Mouse (Mus musculus): ENCODE data around the gene Txnrd3.
A peak's percentile ranks its signal among the peaks of the same experiment; 100 is the strongest.

The Txnrd3 gene

DNA sequence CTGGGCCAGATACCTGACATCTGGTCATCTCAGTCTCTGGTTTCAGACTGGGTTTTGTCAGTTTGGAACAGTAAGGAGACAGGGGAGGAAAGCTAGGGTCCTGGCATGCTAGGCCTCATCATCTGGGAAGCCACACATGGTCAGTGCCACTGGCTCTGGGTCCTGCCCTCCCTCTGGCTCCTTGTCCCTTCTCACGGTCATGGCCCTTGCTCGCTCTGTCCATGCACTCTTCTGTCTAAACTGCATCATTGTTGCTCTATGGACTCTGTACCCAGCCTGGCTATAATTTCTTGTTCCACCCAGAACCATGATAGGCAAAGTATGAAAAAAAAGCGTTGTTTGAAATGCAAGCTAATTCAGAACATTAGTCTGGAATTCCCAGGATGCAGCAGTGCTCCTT is 11.2 kb downstream of the Txnrd3 start:
- DNase-seq (ENCODE audit: low read depth): no peak

GRCm38 (mm10) chr6:89658342-89658741 is 14.6 kb downstream of the Txnrd3 start:
- DNase-seq (ENCODE audit: low read depth): no peak

DNA sequence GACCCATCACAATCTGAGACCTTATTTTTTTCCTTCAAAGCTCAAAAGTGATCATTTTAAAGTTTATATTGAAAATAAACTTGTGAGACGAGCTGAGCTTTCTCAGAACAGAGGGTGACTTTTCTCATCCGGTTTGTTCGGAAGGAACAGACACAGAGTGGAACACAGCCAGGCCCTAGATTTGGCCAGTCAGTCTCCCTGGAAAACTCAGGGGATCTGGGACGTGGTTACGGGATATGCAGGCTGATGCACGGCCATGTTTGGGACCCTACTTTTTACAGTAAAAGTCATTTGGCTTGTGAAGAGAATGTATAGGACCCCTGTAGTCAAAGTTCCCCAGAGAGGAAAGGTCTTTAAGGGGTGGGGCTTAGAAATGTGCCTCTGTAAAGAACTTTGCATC is 15.1 kb downstream of the Txnrd3 start:
- DNase-seq (ENCODE audit: low read depth): no peak

- DNase-seq (ENCODE audit: low read depth): peak; percentile 30
Measured at GRCm38 (mm10) chr6:89659692-89660423, 16.1 kb downstream of the Txnrd3 start.

DNA sequence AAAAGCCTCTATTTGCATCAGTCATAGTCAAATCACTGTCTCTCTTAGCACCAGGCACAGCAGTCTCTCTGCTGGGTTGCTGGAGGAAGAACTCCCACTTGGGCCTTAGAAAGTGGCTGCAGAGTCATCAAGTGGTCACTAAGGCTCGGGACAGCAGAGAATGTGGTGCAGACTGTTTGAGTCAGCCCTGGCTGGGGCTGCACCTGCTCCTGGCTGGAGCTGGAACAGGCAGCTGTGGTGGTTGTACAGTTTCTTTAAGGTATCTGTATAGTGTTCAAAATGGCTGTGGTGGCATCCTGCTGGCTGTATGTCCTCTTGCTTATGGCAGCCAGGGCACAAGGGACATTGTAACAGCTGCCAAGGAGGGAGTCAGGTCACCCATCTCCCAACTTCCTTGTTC is 16.7 kb downstream of the Txnrd3 start:
- no peak for DNase-seq (ENCODE audit: low read depth)

- DNase-seq (ENCODE audit: low read depth): no peak
Measured at GRCm38 (mm10) chr6:89662521-89662920, 18.7 kb downstream of the Txnrd3 start.

DNA sequence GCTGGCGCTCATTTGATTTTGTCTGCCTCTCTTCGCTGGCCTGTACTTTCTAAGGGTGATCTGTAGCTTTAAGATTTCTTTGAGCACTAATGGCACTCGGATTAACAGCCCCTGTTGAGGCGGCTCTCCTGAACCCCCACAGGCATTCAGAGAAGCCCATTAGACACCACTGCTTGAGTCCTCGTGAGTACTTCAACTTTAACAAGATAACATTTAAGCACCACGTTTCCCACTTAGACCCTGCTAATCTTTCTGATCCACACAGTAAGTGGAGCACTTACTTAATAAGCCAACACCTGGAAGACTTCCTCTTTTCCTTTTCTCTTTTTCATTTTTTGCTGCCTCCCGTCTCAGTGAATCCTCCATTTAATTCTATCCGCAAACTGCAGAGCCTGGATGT is 21.4 kb downstream of the Txnrd3 start:
- no peak for DNase-seq (ENCODE audit: low read depth)

- no peak for DNase-seq (ENCODE audit: low read depth)
Measured at GRCm38 (mm10) chr6:89665667-89666066, 21.9 kb downstream of the Txnrd3 start.

DNA sequence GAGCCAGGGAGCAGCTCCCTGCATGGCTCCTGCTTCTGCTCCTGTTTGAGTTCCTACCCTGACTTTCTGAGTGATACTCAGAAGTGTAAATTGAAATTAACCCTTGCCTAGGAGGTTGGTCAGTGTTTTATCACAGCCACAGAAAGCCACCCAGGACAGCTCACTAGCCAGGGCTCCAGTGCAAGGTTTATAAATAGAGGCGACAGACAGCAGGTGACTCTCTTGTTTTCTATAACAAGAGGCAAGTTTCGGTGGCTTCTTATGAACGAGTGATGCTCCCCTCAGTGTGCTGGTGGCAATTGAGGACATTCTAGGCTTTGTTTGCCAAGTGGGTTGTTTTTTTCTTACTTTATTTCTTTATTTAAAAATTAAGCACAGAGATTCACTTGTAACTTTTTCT is 23.2 kb downstream of the Txnrd3 start:
- no peak for DNase-seq (ENCODE audit: low read depth)

GRCm38 (mm10) chr6:89669556-89669955 is 25.8 kb downstream of the Txnrd3 start:
- DNase-seq (ENCODE audit: low read depth): no peak

GRCm38 (mm10) chr6:89671431-89671830 is 27.6 kb downstream of the Txnrd3 start:
- no peak for DNase-seq (ENCODE audit: low read depth)

GRCm38 (mm10) chr6:89672641-89673040 is 28.9 kb downstream of the Txnrd3 start:
- DNase-seq (ENCODE audit: low read depth): no peak

GRCm38 (mm10) chr6:89673135-89673780 is 29.5 kb downstream of the Txnrd3 start:
- DNase-seq (ENCODE audit: low read depth): no peak

GRCm38 (mm10) chr6:89678522-89678921 is 34.7 kb downstream of the Txnrd3 start:
- no peak for DNase-seq (ENCODE audit: low read depth)

DNA sequence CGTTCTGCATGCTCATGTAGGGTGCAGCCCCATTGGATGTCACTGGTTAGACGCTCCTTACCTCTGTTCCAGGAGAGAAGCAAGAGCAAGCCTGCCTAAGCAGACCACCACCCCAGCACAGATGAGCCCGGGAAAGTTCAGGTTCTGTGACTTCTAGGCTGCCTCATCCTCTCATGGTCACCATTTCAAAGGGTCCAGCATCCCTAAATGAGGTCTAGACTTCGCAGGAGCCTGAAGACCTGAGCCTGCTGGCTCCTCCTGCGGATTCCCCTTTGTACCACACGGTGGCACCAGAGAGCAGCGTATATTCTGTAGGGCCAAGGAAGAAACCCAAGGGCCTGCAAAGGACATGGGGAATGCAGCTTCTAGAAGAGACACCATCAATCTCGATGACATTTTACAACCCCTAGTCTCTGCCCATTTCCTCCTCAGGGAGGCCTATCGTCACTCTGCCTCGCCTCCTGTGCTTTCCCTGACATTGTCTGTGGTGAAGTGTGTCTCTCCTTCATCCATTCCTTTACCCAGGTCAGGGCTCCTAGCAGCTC is 35.6 kb downstream of the Txnrd3 start:
- DNase-seq (ENCODE audit: low read depth): peak; percentile 68

GRCm38 (mm10) chr6:89680155-89680554 is 36.4 kb downstream of the Txnrd3 start:
- DNase-seq (ENCODE audit: low read depth): peak; percentile 68

GRCm38 (mm10) chr6:89684231-89684630 is 40.4 kb downstream of the Txnrd3 start:
- DNase-seq (ENCODE audit: low read depth): no peak

DNA sequence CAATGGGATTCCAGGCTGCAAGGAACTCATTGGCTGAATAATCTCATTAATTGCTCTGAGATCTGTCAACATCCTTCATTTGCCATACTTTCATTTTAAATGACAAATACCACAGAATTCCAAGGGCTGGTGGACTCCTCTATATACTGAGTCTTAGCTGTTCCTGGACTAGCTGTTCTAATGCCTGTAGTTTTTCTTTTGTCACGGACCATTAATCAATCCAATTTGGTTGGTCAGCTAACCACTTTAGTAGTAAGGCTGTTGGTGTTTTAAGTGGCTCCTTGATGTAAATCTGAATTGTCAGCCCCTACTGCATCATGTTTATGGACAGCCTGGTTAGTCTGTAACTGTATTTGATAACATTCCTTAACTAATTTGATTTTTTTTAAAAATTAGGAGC is 43.3 kb downstream of the Txnrd3 start:
- DNase-seq (ENCODE audit: low read depth): no peak

DNA sequence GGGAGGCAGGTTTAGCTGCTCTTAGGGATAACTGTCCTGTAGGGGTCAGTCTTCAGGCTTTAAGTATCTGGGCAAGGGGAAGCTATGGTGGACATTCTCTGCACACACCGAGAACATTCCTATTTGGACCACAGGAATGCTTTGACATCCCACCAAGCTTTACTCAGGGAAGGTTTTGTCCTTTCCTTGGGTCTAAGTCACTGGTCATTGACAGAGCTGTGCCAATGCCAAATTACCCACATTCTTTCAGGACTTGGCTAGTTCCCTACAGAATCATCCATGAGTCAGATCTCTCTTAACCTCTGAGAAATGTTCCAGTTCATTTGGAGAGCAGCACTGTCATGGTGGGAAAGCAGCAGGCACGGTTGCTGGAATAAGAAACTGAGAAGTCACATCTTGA is 62.8 kb downstream of the Txnrd3 start:
- no peak for DNase-seq (ENCODE audit: low read depth)

DNA sequence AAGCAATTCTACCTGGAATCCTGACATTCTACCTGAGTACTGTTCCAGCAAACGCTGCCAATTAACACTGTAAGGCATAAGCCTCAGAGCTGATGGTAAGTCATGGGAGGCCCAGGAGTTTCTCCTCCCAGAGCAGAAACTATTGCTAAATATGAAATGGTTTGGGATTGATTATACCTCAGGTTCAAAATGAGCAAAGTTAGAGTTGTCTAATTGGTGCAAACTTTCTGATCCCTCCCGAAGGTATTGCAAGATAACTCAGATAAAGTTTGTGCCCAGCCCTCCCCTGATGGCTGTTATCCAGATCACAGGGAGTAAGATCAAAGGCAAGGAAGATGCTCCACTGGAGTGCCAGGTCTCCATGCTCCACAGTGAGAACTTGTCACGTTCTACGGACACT is 63.5 kb downstream of the Txnrd3 start, which contains the start of gene Vmn1r40:
Gene Vmn1r40 (plus strand): TSS at position 301 of the 400 bp plus-strand sequence.
- DNase-seq (ENCODE audit: low read depth): no peak

GRCm38 (mm10) chr6:89718051-89718450 is 74.3 kb downstream of the Txnrd3 start:
- DNase-seq (ENCODE audit: low read depth): no peak
